Mouse (Mus musculus) embryonic facial prominence, embryonic 15.5 days (tissue): ENCODE results near the gene Tgfb3. TPM values are rescaled to one million over a fixed set of nuclear protein-coding genes. Genes with fewer than 3 reads are reported as not detected.

Experiments used
- ATAC-seq: fragments of 200-750 bp; cut with Nextera tagmentation; 2 replicates; pipeline ENCODE4 v1.8.0; 2017; ENCODE audit warnings: low read depth, moderate TSS enrichment; ENCODE audit not compliant: insufficient number of reproducible peaks, low FRiP score, low TSS enrichment
- H3K27ac ChIP-seq: fragments of 300-500 bp; sonication (generic); replicated peaks from 2 replicates; pipeline ENCODE4 v1.5.1; 2015; ENCODE audit warnings: mild to moderate bottlenecking, inconsistent platforms
- H3K27me3 ChIP-seq: fragments of 300-500 bp; sonication (generic); 2 replicates; pipeline ENCODE4 v1.6.1; 2015; ENCODE audit warnings: inconsistent platforms
- H3K36me3 ChIP-seq: fragments of 300-500 bp; sonication (generic); 2 replicates; pipeline ENCODE4 v1.6.1; 2015; ENCODE audit warnings: mild to moderate bottlenecking, inconsistent platforms
- H3K4me1 ChIP-seq: fragments of 300-500 bp; sonication (generic); 2 replicates; pipeline ENCODE4 v1.6.1; 2015; ENCODE audit warnings: inconsistent platforms
- H3K4me2 ChIP-seq: fragments of 300-500 bp; sonication (generic); replicated peaks from 2 replicates; pipeline ENCODE4 v1.6.1; 2015; ENCODE audit warnings: mild to moderate bottlenecking, inconsistent platforms
- H3K4me3 ChIP-seq: fragments of 300-500 bp; sonication (generic); replicated peaks from 2 replicates; pipeline ENCODE4 v1.5.1; 2015; ENCODE audit warnings: mild to moderate bottlenecking, inconsistent platforms
- H3K9ac ChIP-seq: fragments of 300-500 bp; sonication (generic); 2 replicates; pipeline ENCODE4 v1.6.1; 2015; ENCODE audit warnings: inconsistent platforms
- H3K9me3 ChIP-seq: fragments of 300-500 bp; sonication (generic); replicated peaks from 2 replicates; pipeline ENCODE4 v1.6.1; 2016; ENCODE audit warnings: inconsistent platforms
- WGBS: fragments of 180-500 bp; shearing (Covaris S2); methylation state at CpG from one replicate; pipeline ENCODE4 v1.1.7; 2015; 5-methylcytosine and 5-hydroxymethylcytosine counted together
- polyA plus RNA-seq: library from polyadenylated mRNA; unstranded; fragments of >200 nt; fragmentation: Nextera tagmentation; extraction: Ambion mirVana; gene quantifications from 2 replicates; pipeline ENCODE4 v1.2.1, GENCODE M21; 2015

Gene Tgfb3
- 67.5 and 71.6 TPM in 2 replicates for polyA plus RNA-seq

GRCm38 (mm10) chr12:86078553-86079201 lies at the start of gene Tgfb3:
Tgfb3 (minus strand) TSS chr12:86079041.
- H3K9me3 ChIP-seq, result no peaks in the 10 kb centered on the region
- peak within 1 kb of the TSS; percentile 60 for H3K4me3 ChIP-seq
- H3K27ac ChIP-seq, result peak within 1 kb of the TSS; percentile 99
- H3K9ac ChIP-seq, result peak within 1 kb of the TSS; percentile 64
- no peaks in the 10 kb centered on the region for H3K36me3 ChIP-seq
- ATAC-seq, result peak; percentile 89
- 0% methylated on average over 25 of the region's 25 CpGs for WGBS
- H3K4me2 ChIP-seq, result peak within 1 kb of the TSS; percentile 88
- H3K4me1 ChIP-seq, result peaks cover 48% of the 10 kb centered on the region
- no peaks in the 10 kb centered on the region for H3K27me3 ChIP-seq

GRCm38 (mm10) chr12:86128122-86128521 lies 49.3 kb upstream of the Tgfb3 start:
- no peak for ATAC-seq
- Histone ChIP-seq H3K36me3 (no peaks in the 10 kb centered on the region), H3K4me1 (no peaks in the 10 kb centered on the region), H3K27me3 (no peaks in the 10 kb centered on the region), H3K9ac (no peak overlapping the region), H3K9me3 (no peaks in the 10 kb centered on the region), H3K27ac (no peak overlapping the region), H3K4me2 (no peak overlapping the region), H3K4me3 (no peak overlapping the region)
- WGBS, result 72% methylated on average over 6 of the region's 6 CpGs

GRCm38 (mm10) chr12:86124016-86124415 lies 45.2 kb upstream of the Tgfb3 start:
- Histone ChIP-seq H3K4me1 (no peaks in the 10 kb centered on the region), H3K4me2 (no peak overlapping the region), H3K36me3 (no peaks in the 10 kb centered on the region), H3K9me3 (no peaks in the 10 kb centered on the region), H3K27ac (no peak overlapping the region), H3K27me3 (no peaks in the 10 kb centered on the region), H3K9ac (no peak overlapping the region), H3K4me3 (no peak overlapping the region)
- WGBS, result 72% methylated on average over 6 of the region's 6 CpGs
- ATAC-seq, result no peak; the same call in 1 of the 2 replicates

GRCm38 (mm10) chr12:86116295-86116835 lies 37.5 kb upstream of the Tgfb3 start:
- H3K27ac ChIP-seq, result no peak overlapping the region
- H3K36me3 ChIP-seq, result no peaks in the 10 kb centered on the region; the same call in 1 of the 2 replicates
- H3K4me1 ChIP-seq, result no peaks in the 10 kb centered on the region
- no peak overlapping the region for H3K9ac ChIP-seq
- no peaks in the 10 kb centered on the region for H3K9me3 ChIP-seq
- ATAC-seq, result no peak
- no peak overlapping the region for H3K4me3 ChIP-seq
- 65% methylated on average over 15 of the region's 15 CpGs for WGBS
- H3K4me2 ChIP-seq, result no peak overlapping the region
- no peaks in the 10 kb centered on the region for H3K27me3 ChIP-seq

GRCm38 (mm10) chr12:86110637-86111036 lies 31.8 kb upstream of the Tgfb3 start:
- 96% methylated on average over 2 of the region's 2 CpGs for WGBS
- no peak for ATAC-seq
- Histone ChIP-seq H3K4me3 (no peak overlapping the region), H3K27ac (no peak overlapping the region), H3K27me3 (no peaks in the 10 kb centered on the region), H3K9ac (no peak overlapping the region), H3K9me3 (no peaks in the 10 kb centered on the region), H3K4me2 (no peak overlapping the region), H3K4me1 (no peaks in the 10 kb centered on the region; the same call in 1 of the 2 replicates), H3K36me3 (no peaks in the 10 kb centered on the region; the same call in 1 of the 2 replicates)

- no peak overlapping the region for H3K4me2 ChIP-seq
- no peaks in the 10 kb centered on the region for H3K9me3 ChIP-seq
- peaks cover 6% of the 10 kb centered on the region for H3K4me1 ChIP-seq
- H3K9ac ChIP-seq, result no peak overlapping the region
- H3K36me3 ChIP-seq, result no peaks in the 10 kb centered on the region
- no peak overlapping the region for H3K4me3 ChIP-seq
- ATAC-seq, result no peak
- no peaks in the 10 kb centered on the region for H3K27me3 ChIP-seq
- WGBS, result 81% methylated on average over 4 of the region's 4 CpGs
- H3K27ac ChIP-seq, result no peak overlapping the region
Observed at GRCm38 (mm10) chr12:86109531-86109930, 30.7 kb upstream of the Tgfb3 start.

GRCm38 (mm10) chr12:86107645-86108044 lies 28.8 kb upstream of the Tgfb3 start:
- WGBS, result 49% methylated on average over 7 of the region's 7 CpGs
- H3K4me3 ChIP-seq, result no peak overlapping the region
- no peak overlapping the region for H3K4me2 ChIP-seq
- no peaks in the 10 kb centered on the region for H3K9me3 ChIP-seq
- ATAC-seq, result no peak
- no peaks in the 10 kb centered on the region for H3K36me3 ChIP-seq
- H3K27ac ChIP-seq, result no peak overlapping the region
- no peak overlapping the region for H3K9ac ChIP-seq
- no peaks in the 10 kb centered on the region for H3K27me3 ChIP-seq
- H3K4me1 ChIP-seq, result peaks cover 16% of the 10 kb centered on the region

GRCm38 (mm10) chr12:86106086-86106485 lies 27.2 kb upstream of the Tgfb3 start:
- 84% methylated on average over 9 of the region's 9 CpGs for WGBS
- Histone ChIP-seq H3K27me3 (no peaks in the 10 kb centered on the region), H3K36me3 (no peaks in the 10 kb centered on the region), H3K4me2 (no peak overlapping the region), H3K9me3 (no peaks in the 10 kb centered on the region), H3K4me1 (peaks cover 24% of the 10 kb centered on the region), H3K9ac (no peak overlapping the region), H3K27ac (no peak overlapping the region), H3K4me3 (no peak overlapping the region)
- ATAC-seq, result no peak

GRCm38 (mm10) chr12:86105546-86105945 lies 26.7 kb upstream of the Tgfb3 start:
- Histone ChIP-seq H3K36me3 (no peaks in the 10 kb centered on the region), H3K9me3 (no peaks in the 10 kb centered on the region), H3K4me2 (no peak overlapping the region), H3K27me3 (no peaks in the 10 kb centered on the region), H3K27ac (no peak overlapping the region), H3K9ac (no peak overlapping the region), H3K4me1 (peaks cover 30% of the 10 kb centered on the region), H3K4me3 (no peak overlapping the region)
- no peak for ATAC-seq
- WGBS, result 73% methylated on average over 9 of the region's 10 CpGs

GRCm38 (mm10) chr12:86104297-86104696 lies 25.5 kb upstream of the Tgfb3 start:
- peak; percentile 49; the same call in 1 of the 2 replicates for ATAC-seq
- Histone ChIP-seq H3K36me3 (no peaks in the 10 kb centered on the region), H3K4me2 (no peak overlapping the region), H3K9me3 (no peaks in the 10 kb centered on the region), H3K9ac (no peak overlapping the region), H3K27ac (0 out of 2 replicates have a peak overlapping the region, but pooled peaks have one; percentile 34), H3K4me3 (no peak overlapping the region), H3K4me1 (peaks cover 32% of the 10 kb centered on the region), H3K27me3 (no peaks in the 10 kb centered on the region)
- 58% methylated on average over 11 of the region's 11 CpGs for WGBS

- no peaks in the 10 kb centered on the region for H3K36me3 ChIP-seq
- no peak for ATAC-seq
- H3K27ac ChIP-seq, result 0 out of 2 replicates have a peak overlapping the region, but pooled peaks have one; percentile 34
- no peaks in the 10 kb centered on the region for H3K27me3 ChIP-seq
- WGBS, result 64% methylated on average over 8 of the region's 8 CpGs
- H3K4me2 ChIP-seq, result no peak overlapping the region
- no peak overlapping the region for H3K4me3 ChIP-seq
- H3K9ac ChIP-seq, result no peak overlapping the region
- H3K9me3 ChIP-seq, result no peaks in the 10 kb centered on the region
- peaks cover 32% of the 10 kb centered on the region for H3K4me1 ChIP-seq
Observed at GRCm38 (mm10) chr12:86103852-86104251, 25.0 kb upstream of the Tgfb3 start.
